Mouse (Mus musculus): ENCODE data around the gene Dact1. TPM values are rescaled to one million over a fixed set of nuclear protein-coding genes. Genes with fewer than 3 reads are reported as not detected.

The Dact1 gene
- total RNA-seq, 2 experiments from 2014 or later, result 9.6 to 12.3 TPM

GRCm38 (mm10) chr12:71366175-71366574 lies 56.5 kb downstream of the Dact1 start:
- TF ChIP-seq CTCF (IDR thresholded peaks at IDR 0.05), result no peak
- intact Hi-C loops (cut with DNase I), result no loop called here
- DNase-seq (ENCODE audit: extremely low spot score in 1 of 2, low spot score in 2 of 2), result no peak
- H3K4me3 ChIP-seq, result no peak overlapping the region
- H3K27ac ChIP-seq, result no peak overlapping the region

GRCm38 (mm10) chr12:71368631-71369030 lies 58.9 kb downstream of the Dact1 start:
- Histone ChIP-seq H3K4me3 (no peak overlapping the region), H3K27ac (no peak overlapping the region)
- intact Hi-C loops (cut with DNase I), result no loop called here
- no peak for TF ChIP-seq CTCF (IDR thresholded peaks at IDR 0.05)
- no peak for DNase-seq (ENCODE audit: extremely low spot score in 1 of 2, low spot score in 2 of 2)

Other genes with a start within 250 kb of the Dact1 start
- gene Tomm20l, start 198.5 kb upstream of the Dact1 start, total RNA-seq (2021), result not detected
- 10 to 100 TPM; 60.3 to 63.6 TPM for gene Timm9, start 173.2 kb upstream of the Dact1 start, total RNA-seq (2021)
- gene 2700049A03Rik, start 173.0 kb upstream of the Dact1 start, total RNA-seq (2021), result 1 to 10 TPM; 5.6 to 5.7 TPM

Measured in left cerebral cortex, adult 2 months (tissue).